Mouse (Mus musculus): Measurements from ENCODE around the gene Ints3. TPM values are rescaled to one million over a fixed set of nuclear protein-coding genes. Genes with fewer than 3 reads are reported as not detected.
A peak's percentile ranks its signal among the peaks of the same experiment; 100 is the strongest.

The Ints3 gene
- total RNA-seq (2021), result 10 to 100 TPM; 24.1 to 28.6 TPM

- DNase-seq, result peak; percentile 100
These were observed at the start of gene Ints3 for GRCm38 (mm10) chr3:90433381-90434020. Gene Ints3 (minus strand): TSS chr3:90433622.

- peak; percentile 96 for DNase-seq
These were observed 42.6 kb upstream of the Ints3 start, which contains the start of gene Ilf2 for GRCm38 (mm10) chr3:90475831-90476611. Gene Ilf2 (plus strand): TSS chr3:90476126.

GRCm38 (mm10) chr3:90475151-90475830 is 41.9 kb upstream of the Ints3 start:
- DNase-seq, result no peak

GRCm38 (mm10) chr3:90472213-90472612 is 38.8 kb upstream of the Ints3 start:
- DNase-seq, result peak; percentile 61

GRCm38 (mm10) chr3:90467618-90468300 is 34.3 kb upstream of the Ints3 start:
- DNase-seq, result no peak

GRCm38 (mm10) chr3:90466311-90466766 is 32.9 kb upstream of the Ints3 start:
- peak; percentile 72 for DNase-seq

- DNase-seq, result peak; percentile 63
These were observed 32.4 kb upstream of the Ints3 start, which contains the start of gene Npr1 for GRCm38 (mm10) chr3:90465686-90466310. Gene Npr1 (minus strand): TSS chr3:90465866.

- DNase-seq, result peak; percentile 50
These were observed 31.8 kb upstream of the Ints3 start for GRCm38 (mm10) chr3:90465081-90465685.

- DNase-seq, result peak; percentile 37
These were observed 31.2 kb upstream of the Ints3 start for GRCm38 (mm10) chr3:90464552-90465080.

- DNase-seq, result no peak
These were observed 29.2 kb upstream of the Ints3 start for GRCm38 (mm10) chr3:90462579-90462978.

- no peak for DNase-seq
These were observed 28.5 kb upstream of the Ints3 start for GRCm38 (mm10) chr3:90461935-90462334.

- DNase-seq, result no peak
These were observed 26.9 kb upstream of the Ints3 start for GRCm38 (mm10) chr3:90460315-90460714.

GRCm38 (mm10) chr3:90459727-90460126 is 26.3 kb upstream of the Ints3 start:
- DNase-seq, result no peak

GRCm38 (mm10) chr3:90454931-90455330 is 21.5 kb upstream of the Ints3 start:
- no peak for DNase-seq

- no peak for DNase-seq
These were observed 18.1 kb upstream of the Ints3 start for GRCm38 (mm10) chr3:90451396-90452095.

- no peak for DNase-seq
These were observed 17.5 kb upstream of the Ints3 start for GRCm38 (mm10) chr3:90450874-90451273.

- DNase-seq, result no peak
These were observed 15.2 kb upstream of the Ints3 start for GRCm38 (mm10) chr3:90448626-90449025.

GRCm38 (mm10) chr3:90447123-90447494 is 13.7 kb upstream of the Ints3 start:
- DNase-seq, result peak; percentile 37

- peak; percentile 93 for DNase-seq
These were observed 13.1 kb upstream of the Ints3 start for GRCm38 (mm10) chr3:90446389-90447122.

All from heart, postnatal 4 days (tissue).